Mouse (Mus musculus) neural tube, embryonic 12.5 days (tissue): ENCODE data around the gene Pgpep1l. TPM values are rescaled to one million over a fixed set of nuclear protein-coding genes. Genes with fewer than 3 reads are reported as not detected.

ENCODE experiments used
- ATAC-seq: fragments of 200-750 bp; cut with Nextera tagmentation; 2 replicates; pipeline ENCODE4 v1.8.0; 2017; ENCODE audit warnings: low read depth, mild to moderate bottlenecking, moderate TSS enrichment, moderate library complexity; ENCODE audit not compliant: low FRiP score
- H3K27ac ChIP-seq: fragments of 300-500 bp; sonication (generic); 2 replicates; pipeline ENCODE4 v1.5.1; 2016
- H3K27me3 ChIP-seq: fragments of 300-500 bp; sonication (generic); replicated peaks from 2 replicates; pipeline ENCODE4 v1.6.1; 2016; ENCODE audit warnings: mild to moderate bottlenecking
- H3K36me3 ChIP-seq: fragments of 300-500 bp; sonication (generic); 2 replicates; pipeline ENCODE4 v1.6.1; 2016; ENCODE audit warnings: mild to moderate bottlenecking
- H3K4me1 ChIP-seq: fragments of 300-500 bp; sonication (generic); 2 replicates; pipeline ENCODE4 v1.6.1; 2016
- H3K4me2 ChIP-seq: fragments of 300-500 bp; sonication (generic); replicated peaks from 2 replicates; pipeline ENCODE4 v1.6.1; 2016; ENCODE audit warnings: mild to moderate bottlenecking
- H3K4me3 ChIP-seq: fragments of 300-500 bp; sonication (generic); 2 replicates; pipeline ENCODE4 v1.5.1; 2016
- H3K9ac ChIP-seq: fragments of 300-500 bp; sonication (generic); 2 replicates; pipeline ENCODE4 v1.6.1; 2016; ENCODE audit warnings: mild to moderate bottlenecking
- H3K9me3 ChIP-seq: fragments of 300-500 bp; sonication (generic); 2 replicates; pipeline ENCODE4 v1.6.1; 2016; ENCODE audit warnings: mild to moderate bottlenecking
- WGBS: fragments of 180-500 bp; shearing (Covaris S2); methylation state at CpG from one replicate; pipeline ENCODE4 v1.1.7; 2016; 5-methylcytosine and 5-hydroxymethylcytosine counted together
- polyA plus RNA-seq: library from polyadenylated mRNA; unstranded; fragments of >200 nt; fragmentation: Nextera tagmentation; extraction: Ambion mirVana; gene quantifications from 2 replicates; pipeline ENCODE4 v1.2.1, GENCODE M21; 2016

The Pgpep1l gene
- polyA plus RNA-seq, 1 experiment from 2014 or later, result not detected

DNA sequence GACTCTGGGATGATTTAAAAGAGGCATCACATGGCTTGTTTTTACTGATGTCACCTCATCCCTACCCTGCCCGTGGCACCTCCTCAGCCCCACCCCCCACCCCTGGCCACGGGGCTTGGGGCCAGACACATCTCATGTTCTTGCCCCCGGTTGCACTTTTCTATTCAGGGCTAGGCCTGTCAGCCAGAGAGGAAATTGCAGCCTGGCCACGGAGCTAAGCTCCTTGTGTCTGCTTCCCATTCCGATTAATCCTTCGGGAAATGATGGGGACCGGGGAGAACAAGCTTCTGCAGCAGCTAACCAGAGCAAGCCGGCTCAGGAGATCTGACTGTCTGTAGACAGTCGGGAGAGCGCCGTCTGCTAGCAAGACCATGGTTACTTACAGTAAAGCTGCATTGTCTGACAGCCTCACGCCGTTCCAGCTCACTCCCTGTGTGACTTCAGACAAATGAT, 40.7 kb downstream of the Pgpep1l start:
- WGBS, result 70% methylated on average over 13 of the region's 13 CpGs
- peaks cover 8% of the 10 kb centered on the region; the same call in 1 of the 2 replicates for H3K4me1 ChIP-seq
- no peaks in the 10 kb centered on the region for H3K27me3 ChIP-seq
- no peak overlapping the region for H3K4me3 ChIP-seq
- H3K9ac ChIP-seq, result no peak overlapping the region
- no peak overlapping the region for H3K27ac ChIP-seq
- no peaks in the 10 kb centered on the region for H3K9me3 ChIP-seq
- peaks cover 55% of the 10 kb centered on the region for H3K36me3 ChIP-seq
- ATAC-seq, result no peak
- H3K4me2 ChIP-seq, result no peak overlapping the region

DNA sequence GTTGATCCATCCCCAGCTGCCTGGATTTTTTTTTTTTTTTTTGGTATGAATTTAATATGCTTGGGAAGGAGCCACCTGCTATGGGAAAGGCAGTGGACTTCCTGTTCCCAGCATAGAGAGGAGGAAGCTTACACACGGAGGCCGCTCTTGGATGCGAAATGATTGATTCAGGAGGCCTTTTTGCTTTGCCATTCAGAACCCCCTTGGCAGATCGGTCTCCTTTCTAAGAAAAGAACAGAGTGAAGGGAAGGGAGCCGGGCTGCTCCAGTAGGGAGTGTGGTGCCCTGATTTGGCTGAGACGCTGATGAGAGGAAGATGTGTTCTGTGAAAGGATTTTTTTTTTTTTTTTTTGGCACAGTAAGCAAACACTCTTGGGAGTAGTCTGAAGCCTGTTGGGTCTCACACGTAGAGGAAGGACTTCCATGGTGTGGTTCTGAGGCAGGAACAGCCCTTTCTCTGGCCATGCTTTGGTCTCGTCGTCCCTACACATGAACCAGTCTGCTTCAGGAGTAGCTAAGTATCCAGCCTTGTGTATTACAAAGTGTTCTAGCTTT, 42.3 kb downstream of the Pgpep1l start:
- H3K9ac ChIP-seq, result no peak overlapping the region
- H3K4me2 ChIP-seq, result no peak overlapping the region
- H3K27me3 ChIP-seq, result no peaks in the 10 kb centered on the region
- WGBS, result 88% methylated on average over 9 of the region's 9 CpGs
- no peak overlapping the region for H3K27ac ChIP-seq
- no peak for ATAC-seq
- peaks cover 61% of the 10 kb centered on the region for H3K36me3 ChIP-seq
- no peaks in the 10 kb centered on the region for H3K9me3 ChIP-seq
- H3K4me1 ChIP-seq, result peaks cover 7% of the 10 kb centered on the region; the same call in 1 of the 2 replicates
- no peak overlapping the region for H3K4me3 ChIP-seq

DNA sequence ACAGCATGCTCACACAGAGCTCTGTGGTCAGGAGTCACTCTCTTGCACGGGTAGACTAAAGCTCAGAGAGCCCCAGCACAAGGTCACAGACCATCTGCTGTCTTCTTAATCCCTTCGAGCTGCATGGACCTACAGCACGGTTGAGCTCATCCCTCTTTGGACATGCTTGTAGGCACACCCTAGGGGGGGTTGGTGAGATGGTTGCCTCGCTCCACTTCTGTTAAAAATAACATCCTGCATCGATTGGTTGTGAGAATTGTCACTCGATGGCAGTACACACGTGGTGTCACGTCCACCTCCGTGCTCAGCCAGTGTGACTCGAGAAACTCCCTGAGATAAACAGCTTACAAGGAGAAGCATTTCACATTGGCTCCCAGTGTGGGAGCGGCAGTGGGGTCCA, 45.2 kb downstream of the Pgpep1l start:
- H3K9me3 ChIP-seq, result no peaks in the 10 kb centered on the region
- no peaks in the 10 kb centered on the region for H3K27me3 ChIP-seq
- WGBS, result 96% methylated on average over 11 of the region's 11 CpGs
- H3K9ac ChIP-seq, result no peak overlapping the region
- H3K4me1 ChIP-seq, result peaks cover 7% of the 10 kb centered on the region; the same call in 1 of the 2 replicates
- ATAC-seq, result no peak
- no peak overlapping the region for H3K4me2 ChIP-seq
- peaks cover 67% of the 10 kb centered on the region for H3K36me3 ChIP-seq
- no peak overlapping the region for H3K4me3 ChIP-seq
- no peak overlapping the region for H3K27ac ChIP-seq

DNA sequence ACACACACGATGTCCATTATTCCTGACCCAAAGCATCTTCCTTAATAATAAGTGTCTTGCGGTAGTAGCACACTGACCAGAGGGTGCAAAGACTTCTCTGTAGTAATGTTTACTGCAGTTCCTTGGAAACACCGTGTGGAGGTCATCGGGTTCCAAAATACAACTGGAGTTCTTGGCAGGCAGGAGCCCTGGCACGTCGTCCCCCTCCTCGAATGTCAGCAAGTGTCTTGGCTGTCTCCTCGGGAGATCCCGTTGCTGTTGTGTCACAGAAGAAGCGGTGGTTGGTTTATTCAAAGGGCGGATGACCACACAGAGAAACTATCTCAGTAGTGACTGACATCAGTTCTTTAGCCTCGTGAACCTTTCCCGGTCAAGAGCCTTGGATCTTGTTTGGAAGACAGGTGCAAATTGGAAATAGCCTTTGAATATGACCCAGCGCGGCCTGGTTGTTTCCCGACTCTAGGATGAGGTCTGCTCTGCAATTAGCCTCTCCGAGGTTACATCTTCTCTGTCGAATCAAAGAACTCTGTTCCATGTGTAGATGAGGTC, 48.4 kb downstream of the Pgpep1l start:
- Histone ChIP-seq H3K9me3 (no peaks in the 10 kb centered on the region), H3K4me2 (no peak overlapping the region), H3K27ac (no peak overlapping the region), H3K36me3 (peaks cover 84% of the 10 kb centered on the region), H3K4me1 (no peaks in the 10 kb centered on the region), H3K9ac (no peak overlapping the region), H3K4me3 (no peak overlapping the region), H3K27me3 (no peaks in the 10 kb centered on the region)
- 93% methylated on average over 18 of the region's 18 CpGs for WGBS
- ATAC-seq, result no peak

DNA sequence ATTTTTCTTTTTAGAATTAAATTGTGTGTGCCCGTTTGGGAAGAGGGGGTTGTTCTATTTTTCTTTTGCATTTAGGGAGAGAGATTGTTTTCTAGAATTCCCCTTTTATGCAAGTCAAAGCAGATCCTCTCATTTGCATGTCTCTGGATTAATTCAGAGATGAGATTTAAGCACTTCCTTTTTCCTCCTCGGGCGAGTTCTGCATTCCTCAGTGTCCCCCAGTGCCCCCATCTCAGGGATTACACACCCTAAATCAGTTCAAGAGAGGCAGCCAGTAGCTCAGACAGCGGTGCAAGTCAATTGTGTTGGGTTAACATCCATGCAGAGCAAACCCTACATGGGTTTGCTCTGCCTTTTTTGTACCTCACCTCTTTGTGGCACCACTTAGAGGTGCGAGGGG, 50.2 kb downstream of the Pgpep1l start:
- peaks cover 86% of the 10 kb centered on the region for H3K36me3 ChIP-seq
- H3K4me1 ChIP-seq, result no peaks in the 10 kb centered on the region
- WGBS, result 85% methylated on average over 5 of the region's 5 CpGs
- no peak overlapping the region for H3K4me3 ChIP-seq
- no peak overlapping the region for H3K4me2 ChIP-seq
- no peak overlapping the region for H3K27ac ChIP-seq
- no peak for ATAC-seq
- H3K27me3 ChIP-seq, result no peaks in the 10 kb centered on the region
- no peak overlapping the region for H3K9ac ChIP-seq
- H3K9me3 ChIP-seq, result no peaks in the 10 kb centered on the region

DNA sequence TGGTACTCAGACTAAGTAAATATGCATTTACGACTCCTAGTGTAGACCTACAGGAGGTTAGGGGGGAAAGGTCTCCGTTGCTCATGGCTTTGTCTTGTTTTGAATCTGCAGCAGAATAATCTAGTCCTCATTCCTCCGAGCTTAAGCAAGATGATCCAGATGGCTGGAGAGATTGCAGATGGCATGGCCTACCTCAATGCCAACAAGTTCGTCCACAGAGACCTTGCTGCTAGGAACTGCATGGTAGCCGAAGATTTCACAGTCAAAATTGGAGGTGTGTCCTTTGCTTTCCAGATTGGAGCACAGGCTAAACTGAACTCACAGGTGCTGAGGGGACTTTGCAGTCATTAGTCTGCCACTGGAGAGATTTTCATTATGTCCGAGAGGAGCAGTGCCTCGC, 52.1 kb downstream of the Pgpep1l start:
- Histone ChIP-seq H3K4me3 (no peak overlapping the region), H3K4me1 (no peaks in the 10 kb centered on the region), H3K36me3 (peaks cover 84% of the 10 kb centered on the region), H3K27ac (no peak overlapping the region), H3K27me3 (no peaks in the 10 kb centered on the region), H3K9me3 (no peaks in the 10 kb centered on the region), H3K9ac (no peak overlapping the region), H3K4me2 (no peak overlapping the region)
- ATAC-seq, result no peak
- WGBS, result 90% methylated on average over 7 of the region's 7 CpGs

DNA sequence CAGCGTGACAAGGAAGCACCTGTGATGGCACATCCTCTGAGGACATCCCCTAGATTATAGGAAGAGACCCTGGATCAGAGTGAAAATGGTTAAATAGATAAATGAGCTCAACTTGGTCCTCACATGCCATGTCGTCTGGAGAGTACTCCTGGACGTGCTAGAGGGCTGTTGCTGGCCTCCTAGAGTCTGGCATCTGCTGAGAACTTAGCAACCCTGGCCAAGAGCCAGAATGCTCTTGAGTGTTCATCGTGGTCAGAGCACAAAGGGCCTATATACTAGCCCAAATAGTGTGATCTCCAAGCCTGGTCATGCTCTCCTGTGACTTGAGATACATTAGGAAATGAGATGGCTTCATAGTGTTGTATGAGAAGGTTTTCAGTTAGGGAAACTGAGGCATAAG, 53.6 kb downstream of the Pgpep1l start:
- H3K4me2 ChIP-seq, result no peak overlapping the region
- ATAC-seq, result no peak

DNA sequence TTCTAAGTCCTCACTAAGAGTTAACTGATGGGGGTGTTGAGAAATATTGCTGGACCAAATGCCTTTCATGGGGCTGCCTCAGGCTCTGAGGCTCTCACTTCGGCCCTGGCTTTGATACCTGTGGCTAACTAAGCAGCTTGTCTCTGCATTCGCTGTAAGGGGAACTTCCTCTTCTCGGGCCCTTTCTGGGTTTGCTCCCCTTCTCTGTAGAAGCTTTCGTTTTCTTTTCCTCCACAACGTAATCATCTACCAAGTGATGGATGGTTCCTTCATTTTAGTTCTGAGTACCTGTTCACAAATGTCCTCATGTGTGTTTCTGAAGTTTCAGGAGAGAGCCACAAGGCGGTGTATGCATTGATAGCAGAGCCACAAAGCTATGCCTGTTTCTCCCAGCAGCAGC, 55.0 kb downstream of the Pgpep1l start:
- H3K9me3 ChIP-seq, result no peaks in the 10 kb centered on the region
- ATAC-seq, result no peak

More for the DNA sequence above, 53.6 kb downstream of the Pgpep1l start:
- Histone ChIP-seq H3K27ac (no peak overlapping the region), H3K36me3 (peaks cover 79% of the 10 kb centered on the region), H3K9me3 (no peaks in the 10 kb centered on the region), H3K4me1 (no peaks in the 10 kb centered on the region), H3K4me3 (no peak overlapping the region), H3K27me3 (no peaks in the 10 kb centered on the region), H3K9ac (no peak overlapping the region)
- 77% methylated on average over 4 of the region's 4 CpGs for WGBS

DNA sequence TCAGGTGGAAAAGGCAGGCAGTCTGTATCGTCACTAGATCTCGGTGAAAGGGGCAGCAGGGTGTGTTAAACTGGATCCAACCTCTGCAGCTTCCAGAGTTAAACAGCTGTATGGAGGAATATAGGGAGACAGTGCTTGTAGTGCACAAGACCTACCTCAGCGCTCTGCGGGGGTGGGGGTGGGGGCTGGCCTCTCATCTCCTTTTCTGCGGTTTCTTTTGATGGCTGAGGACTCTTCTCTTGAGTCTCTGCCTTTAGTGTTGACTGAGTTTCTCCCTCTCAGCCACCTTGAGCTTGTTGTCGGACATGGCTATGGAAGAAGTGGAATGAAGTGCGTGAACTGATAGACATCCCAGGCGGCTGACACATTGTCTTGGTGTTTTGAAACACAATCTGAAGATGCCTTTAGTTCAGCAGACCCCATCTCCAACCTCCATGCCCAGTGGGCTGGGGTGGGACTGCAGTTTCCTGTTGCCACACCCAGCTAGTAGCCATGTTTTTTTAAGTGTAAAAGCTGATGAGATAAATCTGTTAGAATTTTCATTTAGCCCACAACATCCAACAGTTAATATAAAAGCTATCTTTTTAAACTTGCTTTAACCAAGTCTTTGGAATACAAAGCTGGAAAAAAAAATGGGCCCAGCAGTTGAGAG, 58.1 kb downstream of the Pgpep1l start:
- H3K27me3 ChIP-seq, result no peaks in the 10 kb centered on the region
- H3K4me2 ChIP-seq, result no peak overlapping the region
- H3K27ac ChIP-seq, result no peak overlapping the region
- no peak overlapping the region for H3K4me3 ChIP-seq
- peaks cover 77% of the 10 kb centered on the region for H3K36me3 ChIP-seq
- H3K9ac ChIP-seq, result no peak overlapping the region
- no peaks in the 10 kb centered on the region for H3K4me1 ChIP-seq
- WGBS, result 93% methylated on average over 8 of the region's 8 CpGs
- no peak for ATAC-seq
- no peaks in the 10 kb centered on the region for H3K9me3 ChIP-seq

More for the DNA sequence above, 55.0 kb downstream of the Pgpep1l start:
- H3K4me2 ChIP-seq, result no peak overlapping the region
- no peak overlapping the region for H3K4me3 ChIP-seq
- no peak overlapping the region for H3K27ac ChIP-seq
- WGBS, result 93% methylated on average over 6 of the region's 6 CpGs
- H3K27me3 ChIP-seq, result no peaks in the 10 kb centered on the region
- H3K36me3 ChIP-seq, result peaks cover 76% of the 10 kb centered on the region
- no peak overlapping the region for H3K9ac ChIP-seq
- no peaks in the 10 kb centered on the region for H3K4me1 ChIP-seq

DNA sequence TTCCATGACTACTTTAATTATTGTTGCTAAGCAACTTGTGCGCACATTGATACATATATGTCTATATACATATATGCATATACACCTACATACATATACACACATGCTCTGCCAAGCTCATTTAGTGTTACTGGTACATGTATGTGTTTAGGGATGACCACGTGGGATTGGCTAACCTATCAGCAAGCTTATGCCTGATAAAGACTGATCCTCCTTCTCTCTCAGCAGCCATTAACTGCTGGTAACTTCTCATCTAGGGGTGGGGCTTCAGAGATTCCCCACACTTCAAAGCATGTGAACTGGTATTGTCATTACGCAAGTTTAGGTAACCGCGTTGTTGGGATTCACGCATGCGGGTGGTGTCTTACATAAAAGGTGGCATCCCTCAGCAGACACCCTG, 64.4 kb downstream of the Pgpep1l start:
- ATAC-seq, result no peak
- Histone ChIP-seq H3K4me3 (no peak overlapping the region), H3K4me2 (no peak overlapping the region), H3K4me1 (no peaks in the 10 kb centered on the region), H3K9ac (no peak overlapping the region), H3K9me3 (no peaks in the 10 kb centered on the region), H3K27ac (no peak overlapping the region), H3K36me3 (peaks cover 76% of the 10 kb centered on the region), H3K27me3 (no peaks in the 10 kb centered on the region)
- 94% methylated on average over 7 of the region's 7 CpGs for WGBS

DNA sequence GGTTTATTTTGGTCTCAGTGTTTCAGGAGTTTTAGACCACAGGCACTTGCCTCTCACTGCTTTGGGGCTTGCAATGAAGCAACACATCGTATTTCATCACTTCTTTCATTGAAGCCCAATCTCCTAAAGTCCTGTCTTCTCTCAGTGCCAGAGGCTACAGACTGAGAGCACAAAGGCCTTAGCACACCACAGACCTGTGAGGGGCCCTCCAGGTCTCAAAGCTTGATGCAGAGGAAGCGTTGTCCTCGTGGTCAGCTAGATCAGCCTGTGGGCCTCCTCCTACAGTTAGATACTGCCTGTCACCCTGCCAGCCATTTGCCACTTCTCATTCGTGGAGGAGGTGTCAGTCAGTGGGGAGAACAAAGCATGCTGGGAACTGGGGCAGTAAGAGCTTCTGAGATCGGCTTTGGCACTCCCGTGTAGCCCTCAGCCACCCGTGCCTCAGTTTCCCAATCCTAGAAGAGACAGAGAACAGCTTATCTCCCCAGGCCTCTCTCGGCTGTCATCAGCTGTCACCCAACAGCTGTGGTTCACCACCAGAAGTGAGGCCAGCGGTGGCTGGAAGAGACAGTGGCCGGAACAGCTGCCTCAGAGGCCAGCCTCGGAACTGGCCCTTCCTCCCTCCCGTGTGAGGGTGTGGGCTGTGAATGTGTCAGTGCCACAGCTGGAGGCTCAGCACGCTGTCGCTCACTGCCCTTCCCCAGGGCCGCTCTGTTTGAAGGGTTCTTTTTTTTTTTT, 69.9 kb downstream of the Pgpep1l start:
- Histone ChIP-seq H3K4me3 (no peak overlapping the region), H3K27me3 (no peaks in the 10 kb centered on the region), H3K9me3 (no peaks in the 10 kb centered on the region), H3K36me3 (peaks cover 87% of the 10 kb centered on the region), H3K27ac (no peak overlapping the region), H3K9ac (no peak overlapping the region), H3K4me1 (no peaks in the 10 kb centered on the region), H3K4me2 (no peak overlapping the region)
- 90% methylated on average over 15 of the region's 15 CpGs for WGBS
- no peak for ATAC-seq

DNA sequence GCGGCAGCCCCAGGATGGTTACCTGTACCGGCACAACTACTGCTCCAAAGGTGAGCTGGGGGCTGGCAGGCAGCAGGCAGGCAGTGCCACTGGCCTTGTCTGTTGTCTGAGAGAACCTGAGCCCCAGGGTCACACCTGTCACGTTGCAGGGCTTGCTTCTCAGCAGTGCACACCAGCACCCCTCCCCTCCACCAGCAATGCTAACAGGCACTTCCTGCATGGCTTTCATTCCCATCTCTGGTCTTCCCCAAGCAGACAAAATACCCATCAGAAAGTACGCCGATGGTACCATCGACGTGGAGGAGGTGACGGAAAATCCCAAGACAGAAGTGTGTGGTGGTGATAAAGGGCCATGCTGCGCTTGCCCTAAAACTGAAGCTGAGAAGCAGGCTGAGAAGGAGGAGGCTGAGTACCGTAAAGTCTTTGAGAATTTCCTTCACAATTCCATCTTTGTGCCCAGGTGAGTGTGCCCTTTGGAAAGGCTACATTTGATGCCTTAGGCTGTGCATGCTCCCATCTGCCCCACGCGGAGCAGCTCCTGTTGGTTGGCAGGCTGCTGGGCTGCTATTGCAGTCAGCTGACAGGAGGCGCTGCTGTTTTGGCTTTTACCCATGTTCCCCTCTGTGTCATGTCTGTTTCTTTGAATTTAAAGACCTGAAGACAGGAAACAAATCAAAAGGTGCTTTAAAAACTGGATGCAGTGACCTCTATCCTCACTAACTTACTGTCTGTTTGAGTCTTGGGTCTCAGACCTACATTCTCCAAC, 74.2 kb downstream of the Pgpep1l start:
- H3K9me3 ChIP-seq, result no peaks in the 10 kb centered on the region
- H3K36me3 ChIP-seq, result peaks cover 82% of the 10 kb centered on the region
- H3K4me2 ChIP-seq, result no peak overlapping the region
- no peaks in the 10 kb centered on the region for H3K4me1 ChIP-seq
- no peak for ATAC-seq
- no peaks in the 10 kb centered on the region for H3K27me3 ChIP-seq
- no peak overlapping the region for H3K4me3 ChIP-seq
- WGBS, result 94% methylated on average over 13 of the region's 13 CpGs
- no peak overlapping the region for H3K27ac ChIP-seq
- H3K9ac ChIP-seq, result no peak overlapping the region
